Mouse (Mus musculus): ENCODE data around the gene Fbxw8. TPM values are rescaled to one million over a fixed set of nuclear protein-coding genes. Genes with fewer than 3 reads are reported as not detected.
A peak's percentile ranks its signal among the peaks of the same experiment; 100 is the strongest.

Gene Fbxw8
- polyA plus RNA-seq (2012; rRNA removed) (10.2 and 10.8 TPM in 2 replicates), polyA plus RNA-seq (2014; fragmentation: Nextera tagmentation; extraction: Ambion mirVana) (6.2 and 7.4 TPM in 2 replicates)

GRCm38 (mm10) chr5:118154839-118155564 is at the start of gene Fbxw8:
Fbxw8 (minus strand) TSS chr5:118155464.
- Histone ChIP-seq H3K4me2 (ENCODE audit: low read depth) (peak within 1 kb of the TSS; percentile 77), H3K27me3 (ENCODE audit: control insufficient read depth, insufficient read depth, low read length) (no peaks in the 10 kb centered on the region), H3K4me3 (ENCODE audit: insufficient read depth in 1 of 2, low read depth in 2 of 2, low read length in 2 of 2) (peak within 1 kb of the TSS; percentile 88 to 97), H3K4me1 (replicated peaks; ENCODE audit: control insufficient read depth in 2 of 2, insufficient read depth in 2 of 2, low read length in 1 of 2) (peaks cover 4 to 18% of the 10 kb centered on the region in 2 experiments; a peak in 2 of 4 replicates), H3K9me3 (ENCODE audit: control insufficient read depth, low read length) (no peaks in the 10 kb centered on the region), H3K27ac (no peak within 1 kb of the TSS), H3K9ac (replicated peaks) (peak within 1 kb of the TSS; percentile 79), H3K36me3 (replicated peaks; ENCODE audit: control insufficient read depth, insufficient read depth, low read depth) (no peaks in the 10 kb centered on the region)
- TF ChIP-seq CTCF (IDR thresholded peaks at IDR 0.05; ENCODE audit: low read depth) (no peak), EP300 (IDR thresholded peaks at IDR 0.05; ENCODE audit: low read depth) (no peak)
- under 1% methylated on average over 58 of the region's 67 CpGs for WGBS (ENCODE audit: insufficient replicate concordance)
- peak; percentile 65 to 72 (median 70) for DNase-seq (ENCODE audit: low read depth in 3 of 3, low spot score in 3 of 3)
- peak; percentile 81 for ATAC-seq (ENCODE audit: insufficient read depth)

GRCm38 (mm10) chr5:118204675-118205440 is 49.6 kb upstream of the Fbxw8 start:
- Histone ChIP-seq H3K27me3 (ENCODE audit: control insufficient read depth, insufficient read depth, low read length) (no peaks in the 10 kb centered on the region), H3K4me2 (ENCODE audit: low read depth) (no peak overlapping the region), H3K4me1 (replicated peaks; ENCODE audit: control insufficient read depth in 2 of 2, insufficient read depth in 2 of 2, low read length in 1 of 2) (no peaks in the 10 kb centered on the region), H3K4me3 (ENCODE audit: insufficient read depth in 1 of 2, low read depth in 2 of 2, low read length in 2 of 2) (no peak overlapping the region), H3K36me3 (replicated peaks; ENCODE audit: control insufficient read depth, insufficient read depth, low read depth) (no peaks in the 10 kb centered on the region), H3K9me3 (ENCODE audit: control insufficient read depth, low read length) (no peaks in the 10 kb centered on the region), H3K27ac (no peak overlapping the region), H3K9ac (replicated peaks) (no peak overlapping the region)
- no peak for DNase-seq (ENCODE audit: low read depth in 3 of 3, low spot score in 3 of 3)
- TF ChIP-seq EP300 (IDR thresholded peaks at IDR 0.05; ENCODE audit: low read depth) (no peak), CTCF (IDR thresholded peaks at IDR 0.05; ENCODE audit: low read depth) (no peak)
- ATAC-seq (ENCODE audit: insufficient read depth): no peak
- 39% methylated on average over 16 of the region's 16 CpGs for WGBS (ENCODE audit: insufficient replicate concordance)

- ATAC-seq (ENCODE audit: insufficient read depth): no peak
- Histone ChIP-seq H3K4me3 (ENCODE audit: insufficient read depth in 1 of 2, low read depth in 2 of 2, low read length in 2 of 2) (no peak overlapping the region), H3K27ac (no peak overlapping the region), H3K9ac (replicated peaks) (no peak overlapping the region), H3K9me3 (ENCODE audit: control insufficient read depth, low read length) (no peaks in the 10 kb centered on the region), H3K27me3 (ENCODE audit: control insufficient read depth, insufficient read depth, low read length) (no peaks in the 10 kb centered on the region), H3K4me1 (replicated peaks; ENCODE audit: control insufficient read depth in 2 of 2, insufficient read depth in 2 of 2, low read length in 1 of 2) (no peaks in the 10 kb centered on the region), H3K36me3 (replicated peaks; ENCODE audit: control insufficient read depth, insufficient read depth, low read depth) (no peaks in the 10 kb centered on the region), H3K4me2 (ENCODE audit: low read depth) (no peak overlapping the region)
- no peak for TF ChIP-seq CTCF (IDR thresholded peaks at IDR 0.05; ENCODE audit: low read depth)
- no peak for TF ChIP-seq EP300 (IDR thresholded peaks at IDR 0.05; ENCODE audit: low read depth)
- DNase-seq (ENCODE audit: low read depth in 3 of 3, low spot score in 3 of 3): no peak
- 62% methylated on average over 5 of the region's 5 CpGs for WGBS (ENCODE audit: insufficient replicate concordance)
Measured at GRCm38 (mm10) chr5:118199670-118200069, 44.4 kb upstream of the Fbxw8 start.

- DNase-seq (ENCODE audit: low read depth in 3 of 3, low spot score in 3 of 3) (no peak), ATAC-seq (ENCODE audit: insufficient read depth) (no peak)
- Histone ChIP-seq H3K27me3 (ENCODE audit: control insufficient read depth, insufficient read depth, low read length) (no peaks in the 10 kb centered on the region), H3K36me3 (replicated peaks; ENCODE audit: control insufficient read depth, insufficient read depth, low read depth) (no peaks in the 10 kb centered on the region), H3K4me2 (ENCODE audit: low read depth) (no peak overlapping the region), H3K9me3 (ENCODE audit: control insufficient read depth, low read length) (no peaks in the 10 kb centered on the region), H3K4me1 (replicated peaks; ENCODE audit: control insufficient read depth in 2 of 2, insufficient read depth in 2 of 2, low read length in 1 of 2) (no peaks in the 10 kb centered on the region), H3K9ac (replicated peaks) (no peak overlapping the region), H3K4me3 (ENCODE audit: insufficient read depth in 1 of 2, low read depth in 2 of 2, low read length in 2 of 2) (no peak overlapping the region), H3K27ac (no peak overlapping the region)
- no peak for TF ChIP-seq CTCF (IDR thresholded peaks at IDR 0.05; ENCODE audit: low read depth)
- TF ChIP-seq EP300 (IDR thresholded peaks at IDR 0.05; ENCODE audit: low read depth): no peak
- WGBS (ENCODE audit: insufficient replicate concordance): 47% methylated on average over 13 of the region's 13 CpGs
Measured at GRCm38 (mm10) chr5:118197421-118197820, 42.2 kb upstream of the Fbxw8 start.

- Histone ChIP-seq H3K4me3 (ENCODE audit: insufficient read depth in 1 of 2, low read depth in 2 of 2, low read length in 2 of 2) (no peak overlapping the region), H3K9me3 (ENCODE audit: control insufficient read depth, low read length) (no peaks in the 10 kb centered on the region), H3K27me3 (ENCODE audit: control insufficient read depth, insufficient read depth, low read length) (no peaks in the 10 kb centered on the region), H3K27ac (no peak overlapping the region), H3K36me3 (replicated peaks; ENCODE audit: control insufficient read depth, insufficient read depth, low read depth) (no peaks in the 10 kb centered on the region), H3K4me1 (replicated peaks; ENCODE audit: control insufficient read depth in 2 of 2, insufficient read depth in 2 of 2, low read length in 1 of 2) (no peaks in the 10 kb centered on the region), H3K4me2 (ENCODE audit: low read depth) (no peak overlapping the region), H3K9ac (replicated peaks) (no peak overlapping the region)
- WGBS (ENCODE audit: insufficient replicate concordance): 32% methylated on average over 18 of the region's 18 CpGs
- DNase-seq (ENCODE audit: low read depth in 3 of 3, low spot score in 3 of 3) (no peak), ATAC-seq (ENCODE audit: insufficient read depth) (no peak)
- TF ChIP-seq EP300 (IDR thresholded peaks at IDR 0.05; ENCODE audit: low read depth): no peak
- TF ChIP-seq CTCF (IDR thresholded peaks at IDR 0.05; ENCODE audit: low read depth): no peak
Measured at GRCm38 (mm10) chr5:118192221-118192620, 37.0 kb upstream of the Fbxw8 start.

Data from liver, embryonic 14.5 days (tissue).